Mouse (Mus musculus): Measurements from ENCODE around the gene Prpsap1. TPM values are rescaled to one million over a fixed set of nuclear protein-coding genes. Genes with fewer than 3 reads are reported as not detected.

Prpsap1 gene
- polyA plus RNA-seq, 1 experiment from 2014 or later, result 150 TPM

GRCm38 (mm10) chr11:116491338-116491737 is 2.7 kb downstream of the Prpsap1 start:
- H3K4me2 ChIP-seq (ENCODE audit: low read length), result no peak overlapping the region
- WGBS, result 63% methylated on average over 6 of the region's 6 CpGs
- H3K4me3 ChIP-seq (replicated peaks; ENCODE audit: low read depth, low read length), result no peak overlapping the region
- H3K4me1 ChIP-seq (replicated peaks; ENCODE audit: insufficient read depth, low read length), result peaks cover 6% of the 10 kb centered on the region
- no peaks in the 10 kb centered on the region for H3K36me3 ChIP-seq (ENCODE audit: insufficient read depth, low read length)
- no peak overlapping the region for H3K9ac ChIP-seq (ENCODE audit: low read depth, low read length)
- H3K27me3 ChIP-seq (ENCODE audit: insufficient read depth, low read length), result no peaks in the 10 kb centered on the region
- DNase-seq (ENCODE audit: low spot score) (no peak), ATAC-seq (replicated peaks; ENCODE audit: low FRiP score, low read depth) (no peak)
- H3K9me3 ChIP-seq (replicated peaks; ENCODE audit: low read length), result no peaks in the 10 kb centered on the region
- peak; percentile 24; the same call in 1 of the 2 replicates for TF ChIP-seq CTCF (IDR thresholded peaks at IDR 0.05; ENCODE audit: low read depth)
- no peak overlapping the region for H3K27ac ChIP-seq

- peak; percentile 87 for ATAC-seq (replicated peaks; ENCODE audit: low FRiP score, low read depth)
- Histone ChIP-seq H3K27ac (peak overlapping the region; percentile 86), H3K9me3 (replicated peaks; ENCODE audit: low read length) (no peaks in the 10 kb centered on the region), H3K27me3 (ENCODE audit: insufficient read depth, low read length) (no peaks in the 10 kb centered on the region), H3K36me3 (ENCODE audit: insufficient read depth, low read length) (peaks cover 6% of the 10 kb centered on the region; the same call in 1 of the 2 replicates), H3K4me1 (replicated peaks; ENCODE audit: insufficient read depth, low read length) (peaks cover 6% of the 10 kb centered on the region), H3K4me2 (ENCODE audit: low read length) (peak overlapping the region; percentile 62), H3K9ac (ENCODE audit: low read depth, low read length) (peak overlapping the region; percentile 89), H3K4me3 (replicated peaks; ENCODE audit: low read depth, low read length) (peak overlapping the region; percentile 70)
- WGBS, result under 1% methylated on average over 45 of the region's 62 CpGs
- peak; percentile 96 for DNase-seq (ENCODE audit: low spot score)
- TF ChIP-seq CTCF (IDR thresholded peaks at IDR 0.05; ENCODE audit: low read depth), result no peak
Observed at GRCm38 (mm10) chr11:116490232-116491107, 3.5 kb downstream of the Prpsap1 start.

GRCm38 (mm10) chr11:116489771-116490231 is 4.2 kb downstream of the Prpsap1 start:
- Histone ChIP-seq H3K9me3 (replicated peaks; ENCODE audit: low read length) (no peaks in the 10 kb centered on the region), H3K4me3 (replicated peaks; ENCODE audit: low read depth, low read length) (peak overlapping the region; percentile 70), H3K27me3 (ENCODE audit: insufficient read depth, low read length) (no peaks in the 10 kb centered on the region), H3K4me1 (replicated peaks; ENCODE audit: insufficient read depth, low read length) (peaks cover 3% of the 10 kb centered on the region), H3K9ac (ENCODE audit: low read depth, low read length) (peak overlapping the region; percentile 89), H3K4me2 (ENCODE audit: low read length) (peak overlapping the region; percentile 62), H3K36me3 (ENCODE audit: insufficient read depth, low read length) (peaks cover 12% of the 10 kb centered on the region; the same call in 1 of the 2 replicates), H3K27ac (peak overlapping the region; percentile 86)
- ATAC-seq (replicated peaks; ENCODE audit: low FRiP score, low read depth), result peak; percentile 54
- no peak for TF ChIP-seq CTCF (IDR thresholded peaks at IDR 0.05; ENCODE audit: low read depth)
- WGBS, result 0% methylated on average over 37 of the region's 39 CpGs
- peak; percentile 56 for DNase-seq (ENCODE audit: low spot score)

GRCm38 (mm10) chr11:116488693-116489375 is 5.2 kb downstream of the Prpsap1 start:
- Histone ChIP-seq H3K4me2 (ENCODE audit: low read length) (peak overlapping the region; percentile 62), H3K27ac (no peak overlapping the region), H3K4me3 (replicated peaks; ENCODE audit: low read depth, low read length) (peak overlapping the region; percentile 70), H3K9ac (ENCODE audit: low read depth, low read length) (peak overlapping the region; percentile 89; the same call in 1 of the 2 replicates), H3K9me3 (replicated peaks; ENCODE audit: low read length) (no peaks in the 10 kb centered on the region), H3K36me3 (ENCODE audit: insufficient read depth, low read length) (peaks cover 19% of the 10 kb centered on the region; the same call in 1 of the 2 replicates), H3K27me3 (ENCODE audit: insufficient read depth, low read length) (no peaks in the 10 kb centered on the region), H3K4me1 (replicated peaks; ENCODE audit: insufficient read depth, low read length) (peaks cover 3% of the 10 kb centered on the region)
- ATAC-seq (replicated peaks; ENCODE audit: low FRiP score, low read depth) (no peak), DNase-seq (ENCODE audit: low spot score) (no peak)
- WGBS, result 72% methylated on average over 14 of the region's 14 CpGs
- peak; percentile 61 for TF ChIP-seq CTCF (IDR thresholded peaks at IDR 0.05; ENCODE audit: low read depth)

- no peak overlapping the region for H3K9ac ChIP-seq (ENCODE audit: low read depth, low read length)
- H3K27ac ChIP-seq, result no peak overlapping the region
- no peak for TF ChIP-seq CTCF (IDR thresholded peaks at IDR 0.05; ENCODE audit: low read depth)
- no peak overlapping the region for H3K4me3 ChIP-seq (replicated peaks; ENCODE audit: low read depth, low read length)
- ATAC-seq (replicated peaks; ENCODE audit: low FRiP score, low read depth) (no peak), DNase-seq (ENCODE audit: low spot score) (no peak)
- peaks cover 19% of the 10 kb centered on the region; the same call in 1 of the 2 replicates for H3K36me3 ChIP-seq (ENCODE audit: insufficient read depth, low read length)
- H3K4me2 ChIP-seq (ENCODE audit: low read length), result no peak overlapping the region
- H3K4me1 ChIP-seq (replicated peaks; ENCODE audit: insufficient read depth, low read length), result peaks cover 3% of the 10 kb centered on the region
- H3K27me3 ChIP-seq (ENCODE audit: insufficient read depth, low read length), result no peaks in the 10 kb centered on the region
- no peaks in the 10 kb centered on the region for H3K9me3 ChIP-seq (replicated peaks; ENCODE audit: low read length)
Observed at GRCm38 (mm10) chr11:116488207-116488606, 5.8 kb downstream of the Prpsap1 start.

DNA sequence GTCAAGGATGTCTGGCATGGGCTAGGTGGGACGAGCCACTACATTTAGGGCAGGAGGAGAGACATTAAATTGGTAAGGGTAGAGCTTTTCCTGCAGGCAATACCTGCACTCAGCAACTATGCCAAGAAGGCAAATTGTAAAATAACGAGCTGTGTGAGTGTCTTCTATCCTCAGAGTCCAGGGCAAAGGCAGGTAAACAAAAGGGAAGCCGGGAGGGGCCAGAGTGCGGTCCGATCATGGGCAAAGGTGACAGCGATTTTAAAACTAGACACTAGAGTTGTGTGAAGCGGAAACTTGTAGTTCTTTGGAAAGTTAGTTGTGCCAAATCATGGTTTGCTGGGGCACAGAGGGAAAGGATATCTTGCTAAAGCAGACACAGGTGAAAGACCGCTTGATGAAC is 9.7 kb downstream of the Prpsap1 start:
- TF ChIP-seq CTCF (IDR thresholded peaks at IDR 0.05; ENCODE audit: low read depth), result no peak
- H3K27me3 ChIP-seq (ENCODE audit: insufficient read depth, low read length), result no peaks in the 10 kb centered on the region
- no peaks in the 10 kb centered on the region; the same call in 1 of the 2 replicates for H3K4me1 ChIP-seq (replicated peaks; ENCODE audit: insufficient read depth, low read length)
- no peak overlapping the region for H3K27ac ChIP-seq
- ATAC-seq (replicated peaks; ENCODE audit: low FRiP score, low read depth), result no peak
- 77% methylated on average over 8 of the region's 8 CpGs for WGBS
- H3K9me3 ChIP-seq (replicated peaks; ENCODE audit: low read length), result no peaks in the 10 kb centered on the region
- no peak for DNase-seq (ENCODE audit: low spot score)
- no peak overlapping the region for H3K9ac ChIP-seq (ENCODE audit: low read depth, low read length)
- peaks cover 38% of the 10 kb centered on the region for H3K36me3 ChIP-seq (ENCODE audit: insufficient read depth, low read length)
- H3K4me2 ChIP-seq (ENCODE audit: low read length), result no peak overlapping the region
- no peak overlapping the region for H3K4me3 ChIP-seq (replicated peaks; ENCODE audit: low read depth, low read length)
